Mouse (Mus musculus): Measurements from ENCODE around the gene Angptl8.

GRCm38 (mm10) chr9:21858084-21858483 lies 22.8 kb downstream of the Angptl8 start:
- TF ChIP-seq POLR2A (IDR thresholded peaks at IDR 0.05; ENCODE audit: borderline replicate concordance, insufficient read depth, low read length) (no peak), CTCF (IDR thresholded peaks at IDR 0.05; ENCODE audit: borderline replicate concordance, insufficient read depth, low read depth, low read length) (no peak)

Measured in cerebellum, adult 2 months (tissue).